In the genomic region with DNA sequence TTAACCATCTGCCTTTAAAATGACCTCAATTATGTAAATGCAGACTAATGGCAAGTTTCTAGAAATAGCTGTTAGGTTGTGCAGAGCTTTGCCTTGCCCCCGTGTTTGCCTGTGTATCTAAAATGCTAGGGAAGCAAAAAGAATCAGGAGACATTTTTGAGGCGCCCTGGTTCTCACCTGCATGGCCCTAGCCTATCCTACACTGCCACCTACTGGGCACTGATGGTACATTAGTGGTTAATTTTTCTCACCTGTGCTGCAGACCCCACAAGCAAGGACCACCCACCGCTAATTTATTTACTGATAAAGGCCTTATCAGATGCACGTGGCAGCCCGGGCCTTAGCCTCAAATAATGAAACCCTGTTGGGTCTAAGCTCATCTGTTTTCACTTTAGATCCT, we compare ENCODE assay signal across 10 mouse cellular contexts. TPM values are rescaled to one million over a fixed set of nuclear protein-coding genes. Genes with fewer than 3 reads are reported as not detected.
DNase-seq lines count a peak whose midpoint lies in the region; ATAC-seq and TF ChIP-seq lines count a peak whose summit lies in the region.
"Had no signal": no experiment of that assay in that cellular context is flagged by ENCODE, and none has a peak within 500 bp of the region (broad histone marks: within the 10 kb centered on the region; RNA-seq: fewer than 3 reads in every experiment).

No protein-coding gene starts in this region.

- ATAC-seq in intestine, postnatal 0 days: no peak
- no peak for ATAC-seq in intestine, embryonic 16.5 days
- peak; percentile 44; the same call in 1 of the 2 replicates for ATAC-seq in neutrophil, adult 5-6 weeks (ENCODE audit: extremely low read depth, insufficient number of reproducible peaks, low FRiP score, poor library complexity, severe bottlenecking)

- peak; percentile 75 for DNase-seq in MEL (ENCODE audit: low read depth, low spot score)
- peak; percentile 50 to 59 for DNase-seq in cerebellum, adult 2 months
- DNase-seq in heart, postnatal 10 days: peak; percentile 42 to 68
- DNase-seq in left cerebral cortex, postnatal 14 days (ENCODE audit: low spot score in 2 of 2): peak; percentile 52 to 78
- DNase-seq in thymus, postnatal 25 days: peak; percentile 58

- TF ChIP-seq EP300 in MEL (IDR thresholded peaks at IDR 0.05; ENCODE audit: low read depth in 1 of 2, low read length in 2 of 2): no peak

- H3K4me2 ChIP-seq in intestine, postnatal 0 days (replicated peaks; ENCODE audit: low read depth): no peak overlapping the region
- no peak overlapping the region for H3K4me2 ChIP-seq in intestine, embryonic 16.5 days (ENCODE audit: low read depth, low read length)
- H3K4me2 ChIP-seq: neural tube, embryonic 12.5 days had no signal

- TF ChIP-seq RAD21 in MEL (IDR thresholded peaks at IDR 0.05; ENCODE audit: low read depth, low read length): peak; percentile 97

- no peaks in the 10 kb centered on the region for H3K36me3 ChIP-seq in intestine, postnatal 0 days (ENCODE audit: control insufficient read depth, insufficient read depth)
- no peaks in the 10 kb centered on the region for H3K36me3 ChIP-seq in intestine, embryonic 16.5 days (ENCODE audit: control insufficient read depth, insufficient read depth, low read length)
- H3K36me3 ChIP-seq in MEL (ENCODE audit: control insufficient read depth in 1 of 2, insufficient read depth in 2 of 2, low read length in 2 of 2): no peaks in the 10 kb centered on the region
- H3K36me3 ChIP-seq: neural tube, embryonic 12.5 days had no signal

- 4% methylated on average over 5 of the region's 5 CpGs for WGBS in intestine, postnatal 0 days
- WGBS in intestine, embryonic 16.5 days: 5% methylated on average over 5 of the region's 5 CpGs
- 4% methylated on average over 5 of the region's 5 CpGs for WGBS in cerebellum, adult 2 months

- TF ChIP-seq CTCF in intestine, postnatal 0 days (IDR thresholded peaks at IDR 0.05; ENCODE audit: low read depth): peak; percentile 92
- TF ChIP-seq CTCF in MEL (IDR thresholded peaks at IDR 0.05 in 2 of 3, conservative IDR thresholded peaks at IDR 0.05 in 1 of 3; ENCODE audit: control insufficient read depth in 1 of 3, insufficient read depth in 1 of 3, low read depth in 2 of 3, low read length in 3 of 3, poor library complexity in 1 of 3, severe bottlenecking in 1 of 3): peak; percentile 88 to 99 (median 94)
- peak; percentile 92 for TF ChIP-seq CTCF in cerebellum, adult 2 months (IDR thresholded peaks at IDR 0.05; ENCODE audit: borderline replicate concordance, insufficient read depth, low read depth, low read length)

- H3K79me2 ChIP-seq in MEL (ENCODE audit: control insufficient read depth, insufficient read depth, low read length, poor library complexity): no peaks in the 10 kb centered on the region

- no peaks in the 10 kb centered on the region for H3K27me3 ChIP-seq in intestine, postnatal 0 days (replicated peaks; ENCODE audit: control insufficient read depth, insufficient read depth, low read length)
- H3K27me3 ChIP-seq in intestine, embryonic 16.5 days (replicated peaks; ENCODE audit: control insufficient read depth, insufficient read depth, low read length): no peaks in the 10 kb centered on the region; the same call in 1 of the 2 replicates
- H3K27me3 ChIP-seq in MEL (ENCODE audit: control insufficient read depth in 1 of 2, insufficient read depth in 2 of 2, low read length in 2 of 2): peaks cover 0 to 3% of the 10 kb centered on the region in 2 experiments; a peak in 2 of 4 replicates
- no peaks in the 10 kb centered on the region for H3K27me3 ChIP-seq in cerebellum, adult 2 months (ENCODE audit: control insufficient read depth, insufficient read depth, low read length)
- H3K27me3 ChIP-seq: neural tube, embryonic 12.5 days had no signal

- H3K9ac ChIP-seq in intestine, postnatal 0 days (ENCODE audit: low read depth, low read length): no peak overlapping the region
- no peak overlapping the region for H3K9ac ChIP-seq in intestine, embryonic 16.5 days (ENCODE audit: low read depth, low read length)
- H3K9ac ChIP-seq in MEL (ENCODE audit: control insufficient read depth, low read depth, low read length, poor library complexity, severe bottlenecking): no peak overlapping the region
- H3K9ac ChIP-seq: neural tube, embryonic 12.5 days had no signal

- no peak for TF ChIP-seq POLR2A in MEL (IDR thresholded peaks at IDR 0.05; ENCODE audit: control insufficient read depth in 1 of 2, insufficient read depth in 1 of 2, low read depth in 1 of 2, low read length in 2 of 2, poor library complexity in 1 of 2)
- TF ChIP-seq POLR2A in cerebellum, adult 2 months (IDR thresholded peaks at IDR 0.05; ENCODE audit: borderline replicate concordance, insufficient read depth, low read length): no peak

- intact Hi-C loops in heart, postnatal 10 days (cut with DNase I): loop anchor here (5.0 to 10.0 kb wide), 2 partner anchors 649 to 696 kb away; no protein-coding TSS in a partner anchor
- intact Hi-C loops in left cerebral cortex, postnatal 14 days (cut with DNase I): loop anchor here (1.0 to 10.0 kb wide), 2 partner anchors 90 to 224 kb away; a partner anchor contains a TSS

- H3K4me1 ChIP-seq in intestine, postnatal 0 days (replicated peaks; ENCODE audit: control insufficient read depth, insufficient read depth, low read length): no peaks in the 10 kb centered on the region
- H3K4me1 ChIP-seq in intestine, embryonic 16.5 days (ENCODE audit: control insufficient read depth, insufficient read depth, low read length): no peaks in the 10 kb centered on the region
- no peaks in the 10 kb centered on the region for H3K4me1 ChIP-seq in MEL (ENCODE audit: control insufficient read depth in 1 of 2, insufficient read depth in 2 of 2, low read length in 2 of 2)
- no peaks in the 10 kb centered on the region for H3K4me1 ChIP-seq in cerebellum, adult 2 months (ENCODE audit: control insufficient read depth, insufficient read depth, low read length)
- H3K4me1 ChIP-seq: neural tube, embryonic 12.5 days had no signal

- H3K27ac ChIP-seq in intestine, postnatal 0 days (ENCODE audit: low read depth, low read length): no peak overlapping the region
- no peak overlapping the region for H3K27ac ChIP-seq in intestine, embryonic 16.5 days (ENCODE audit: low read length)
- no peak overlapping the region for H3K27ac ChIP-seq in MEL (ENCODE audit: control insufficient read depth, low read depth, low read length)
- H3K27ac ChIP-seq in cerebellum, adult 2 months (ENCODE audit: insufficient read depth, low read length): no peak overlapping the region
- H3K27ac ChIP-seq: neural tube, embryonic 12.5 days had no signal

- H3K9me3 ChIP-seq in intestine, postnatal 0 days (ENCODE audit: control insufficient read depth): no peaks in the 10 kb centered on the region
- no peaks in the 10 kb centered on the region for H3K9me3 ChIP-seq in intestine, embryonic 16.5 days (ENCODE audit: control insufficient read depth, low read length)
- no peaks in the 10 kb centered on the region for H3K9me3 ChIP-seq in MEL (replicated peaks; ENCODE audit: insufficient read depth, low read length)
- H3K9me3 ChIP-seq: neural tube, embryonic 12.5 days had no signal

- no peak overlapping the region for H3K4me3 ChIP-seq in intestine, postnatal 0 days (ENCODE audit: low read depth, low read length)
- no peak overlapping the region for H3K4me3 ChIP-seq in intestine, embryonic 16.5 days (ENCODE audit: low read length)
- H3K4me3 ChIP-seq in MEL (ENCODE audit: control insufficient read depth in 1 of 2, insufficient read depth in 1 of 2, low read depth in 2 of 2, low read length in 2 of 2): no peak overlapping the region
- no peak overlapping the region for H3K4me3 ChIP-seq in cerebellum, adult 2 months (replicated peaks; ENCODE audit: insufficient read depth, low read depth, low read length)
- H3K4me3 ChIP-seq: neural tube, embryonic 12.5 days had no signal

RNA-seq across cellular contexts. Expression of a gene that starts 5.4 kb away (rescaled TPM):
- not detected in 2 replicates for polyA plus RNA-seq in intestine, postnatal 0 days (2015; fragmentation: Nextera tagmentation; extraction: Ambion mirVana)
- not detected in 2 replicates for polyA plus RNA-seq in intestine, embryonic 16.5 days (2015; fragmentation: Nextera tagmentation; extraction: Ambion mirVana)
- 0.07 TPM in 1 of 2 replicates, not detected in the other for total RNA-seq in MEL (2012; rRNA removed)
- polyA plus RNA-seq in MEL (2012; ENCODE audit: insufficient read depth in 1 of 2, insufficient read length in 2 of 2, low read depth in 1 of 2, low replicate concordance in 2 of 2, missing spikeins in 1 of 2): not detected
- polyA plus RNA-seq in cerebellum, adult 2 months (2012; rRNA removed): not detected in 2 replicates
- not detected for total RNA-seq in heart, postnatal 10 days (2021)
- not detected for total RNA-seq in left cerebral cortex, postnatal 14 days (2021)
- total RNA-seq in neutrophil, adult 5-6 weeks (2017): not detected in 2 replicates
- total RNA-seq: gastrocnemius, adult 8-10 months had no signal
- polyA plus RNA-seq: neural tube, embryonic 12.5 days had no signal

RNA-seq across cellular contexts. Expression of a gene that starts 6.6 kb away (rescaled TPM):
- not detected in 2 replicates for polyA plus RNA-seq in intestine, postnatal 0 days (2015; fragmentation: Nextera tagmentation; extraction: Ambion mirVana)
- polyA plus RNA-seq in intestine, embryonic 16.5 days (2015; fragmentation: Nextera tagmentation; extraction: Ambion mirVana): not detected in 2 replicates
- total RNA-seq in MEL (2012; rRNA removed): not detected in 2 replicates
- not detected for polyA plus RNA-seq in MEL (2012; ENCODE audit: insufficient read depth in 1 of 2, insufficient read length in 2 of 2, low read depth in 1 of 2, low replicate concordance in 2 of 2, missing spikeins in 1 of 2)
- polyA plus RNA-seq in cerebellum, adult 2 months (2012; rRNA removed): not detected in 2 replicates
- not detected for total RNA-seq in heart, postnatal 10 days (2021)
- not detected for total RNA-seq in left cerebral cortex, postnatal 14 days (2021)
- 0.12 TPM in 1 of 2 replicates, not detected in the other for total RNA-seq in neutrophil, adult 5-6 weeks (2017)
- total RNA-seq: gastrocnemius, adult 8-10 months had no signal
- polyA plus RNA-seq: neural tube, embryonic 12.5 days had no signal

RNA-seq across cellular contexts. Expression of a gene that starts 16.8 kb away (rescaled TPM):
- not detected in 2 replicates for polyA plus RNA-seq in intestine, postnatal 0 days (2015; fragmentation: Nextera tagmentation; extraction: Ambion mirVana)
- polyA plus RNA-seq in intestine, embryonic 16.5 days (2015; fragmentation: Nextera tagmentation; extraction: Ambion mirVana): not detected in 2 replicates
- total RNA-seq in MEL (2012; rRNA removed): not detected in 2 replicates
- polyA plus RNA-seq in MEL (2012; ENCODE audit: insufficient read depth in 1 of 2, insufficient read length in 2 of 2, low read depth in 1 of 2, low replicate concordance in 2 of 2, missing spikeins in 1 of 2): not detected
- not detected in 2 replicates for polyA plus RNA-seq in cerebellum, adult 2 months (2012; rRNA removed)
- total RNA-seq in heart, postnatal 10 days (2021): not detected
- total RNA-seq in left cerebral cortex, postnatal 14 days (2021): not detected
- not detected in 2 replicates for total RNA-seq in neutrophil, adult 5-6 weeks (2017)
- total RNA-seq: gastrocnemius, adult 8-10 months had no signal
- polyA plus RNA-seq: neural tube, embryonic 12.5 days had no signal

RNA-seq across cellular contexts. Expression of a gene that starts 25.4 kb away (rescaled TPM):
- polyA plus RNA-seq in intestine, postnatal 0 days (2015; fragmentation: Nextera tagmentation; extraction: Ambion mirVana): not detected in 2 replicates
- not detected in 2 replicates for polyA plus RNA-seq in intestine, embryonic 16.5 days (2015; fragmentation: Nextera tagmentation; extraction: Ambion mirVana)
- 0.03 TPM in 1 of 2 replicates, not detected in the other for total RNA-seq in MEL (2012; rRNA removed)
- not detected for polyA plus RNA-seq in MEL (2012; ENCODE audit: insufficient read depth in 1 of 2, insufficient read length in 2 of 2, low read depth in 1 of 2, low replicate concordance in 2 of 2, missing spikeins in 1 of 2)
- polyA plus RNA-seq in cerebellum, adult 2 months (2012; rRNA removed): not detected in 2 replicates
- not detected for total RNA-seq in heart, postnatal 10 days (2021)
- not detected for total RNA-seq in left cerebral cortex, postnatal 14 days (2021)
- total RNA-seq in neutrophil, adult 5-6 weeks (2017): not detected in 2 replicates
- total RNA-seq: gastrocnemius, adult 8-10 months had no signal
- polyA plus RNA-seq: neural tube, embryonic 12.5 days had no signal

RNA-seq across cellular contexts. Expression of a gene that starts 30.8 kb away (rescaled TPM):
- polyA plus RNA-seq in intestine, postnatal 0 days (2015; fragmentation: Nextera tagmentation; extraction: Ambion mirVana): 415 and 419 TPM in 2 replicates
- 371 and 387 TPM in 2 replicates for polyA plus RNA-seq in intestine, embryonic 16.5 days (2015; fragmentation: Nextera tagmentation; extraction: Ambion mirVana)
- 550 and 618 TPM in 2 replicates for total RNA-seq in MEL (2012; rRNA removed)
- 100 to 1,000 TPM in 1 of 2 experiments, not detected in 1; 377 TPM for polyA plus RNA-seq in MEL (2012; ENCODE audit: insufficient read depth in 1 of 2, insufficient read length in 2 of 2, low read depth in 1 of 2, low replicate concordance in 2 of 2, missing spikeins in 1 of 2)
- polyA plus RNA-seq in cerebellum, adult 2 months (2012; rRNA removed): 374 and 414 TPM in 2 replicates
- total RNA-seq in heart, postnatal 10 days (2021): 100 to 1,000 TPM; 221 to 231 TPM
- 100 to 1,000 TPM; 235 to 242 TPM for total RNA-seq in left cerebral cortex, postnatal 14 days (2021)
- total RNA-seq in neutrophil, adult 5-6 weeks (2017): 37.0 and 54.9 TPM in 2 replicates
